28 mouse cellular contexts compared by ENCODE assay signal in genomic region chr10:39982604-39983003, GRCm38 (mm10). TPM values are rescaled to one million over a fixed set of nuclear protein-coding genes. Genes with fewer than 3 reads are reported as not detected.
DNase-seq lines count a peak whose midpoint lies in the region; ATAC-seq lines count a peak whose summit lies in the region.
"Had no signal": no experiment of that assay in that cellular context is flagged by ENCODE, and none has a peak within 500 bp of the region (broad histone marks: within the 10 kb centered on the region; RNA-seq: fewer than 3 reads in every experiment).

No protein-coding gene starts in this region.

- no peak overlapping the region for H3K9ac ChIP-seq in kidney, embryonic 15.5 days
- H3K9ac ChIP-seq: embryonic facial prominence, embryonic 15.5 days; forebrain, embryonic 15.5 days; hindbrain, embryonic 14.5 days; liver, embryonic 12.5 days; midbrain, embryonic 12.5 days; stomach, embryonic 15.5 days had no signal

- H3K4me3 ChIP-seq in kidney, embryonic 15.5 days (replicated peaks), result no peak overlapping the region
- H3K4me3 ChIP-seq: embryonic facial prominence, embryonic 15.5 days; forebrain, embryonic 15.5 days; liver, embryonic 12.5 days; midbrain, embryonic 12.5 days; stomach, embryonic 15.5 days had no signal

- no peak overlapping the region for H3K4me2 ChIP-seq in kidney, embryonic 15.5 days
- H3K4me2 ChIP-seq: embryonic facial prominence, embryonic 15.5 days; forebrain, embryonic 15.5 days; hindbrain, embryonic 14.5 days; liver, embryonic 12.5 days; midbrain, embryonic 12.5 days; stomach, embryonic 15.5 days had no signal

- DNase-seq in kidney, adult 11 months, result peak; percentile 96
- peak; percentile 75 to 94 for DNase-seq in kidney, postnatal 36 days
- no peak for DNase-seq in retina, embryonic 14.5 days (ENCODE audit: low spot score)
- no peak for DNase-seq in left cerebral cortex, adult 18-20 months (ENCODE audit: low spot score in 2 of 2)
- DNase-seq in ovary, adult 18-20 months (ENCODE audit: low spot score), result no peak
- DNase-seq: adrenal gland, postnatal 25 days; cerebellum, adult 8-10 months; gastrocnemius, postnatal 10 days; heart, adult 18-20 months; lung, postnatal 10 days; right cerebral cortex, adult 18-20 months; right cerebral cortex, postnatal 4 days; thymus, postnatal 4 days had no signal

- WGBS in kidney, embryonic 15.5 days, result 36% methylated on average over 5 of the region's 5 CpGs

- peak overlapping the region; percentile 67 for H3K27ac ChIP-seq in kidney, embryonic 15.5 days
- H3K27ac ChIP-seq: embryonic facial prominence, embryonic 15.5 days; forebrain, embryonic 15.5 days; hindbrain, embryonic 14.5 days; liver, embryonic 12.5 days; midbrain, embryonic 12.5 days; stomach, embryonic 15.5 days had no signal

- H3K27me3 ChIP-seq in kidney, embryonic 15.5 days, result no peaks in the 10 kb centered on the region
- H3K27me3 ChIP-seq: embryonic facial prominence, embryonic 15.5 days; forebrain, embryonic 15.5 days; midbrain, embryonic 12.5 days; stomach, embryonic 15.5 days had no signal

- H3K4me1 ChIP-seq in kidney, embryonic 15.5 days, result 0 out of 2 replicates have a peak, but pooled peaks cover 8% of the 10 kb centered on the region
- H3K4me1 ChIP-seq: embryonic facial prominence, embryonic 15.5 days; forebrain, embryonic 15.5 days; liver, embryonic 12.5 days; midbrain, embryonic 12.5 days; stomach, embryonic 15.5 days had no signal

- peak; percentile 63 for ATAC-seq in common myeloid progenitor, adult 5-6 weeks (replicated peaks; ENCODE audit: low read depth, poor library complexity, severe bottlenecking)
- peak; percentile 90 for ATAC-seq in kidney, embryonic 15.5 days (replicated peaks; ENCODE audit: low FRiP score)
- ATAC-seq: forebrain, embryonic 15.5 days; inflammation-experienced regulatory T-cells, adult 6 months; liver, embryonic 12.5 days had no signal

- H3K9me3 ChIP-seq in kidney, embryonic 15.5 days (replicated peaks), result peaks cover 9% of the 10 kb centered on the region; the same call in 1 of the 2 replicates
- H3K9me3 ChIP-seq: stomach, embryonic 15.5 days had no signal

- H3K36me3 ChIP-seq in kidney, embryonic 15.5 days, result no peaks in the 10 kb centered on the region
- H3K36me3 ChIP-seq: embryonic facial prominence, embryonic 15.5 days; forebrain, embryonic 15.5 days; liver, embryonic 12.5 days; midbrain, embryonic 12.5 days; stomach, embryonic 15.5 days had no signal

RNA-seq across cellular contexts. Expression of gene Mfsd4b5, which starts 3.8 kb away (rescaled TPM):
- 0.59 TPM in 1 of 2 replicates, not detected in the other for total RNA-seq in common myeloid progenitor, adult 5-6 weeks (2017)
- 3.3 and 4.1 TPM in 2 replicates for polyA plus RNA-seq in kidney, embryonic 15.5 days (2015; fragmentation: Nextera tagmentation; extraction: Ambion mirVana)
- under 1 TPM in 1 of 2 experiments, not detected in 1; 0.49 TPM for total RNA-seq in left cerebral cortex, adult 18-20 months (2021)
- polyA plus RNA-seq: forebrain, embryonic 15.5 days; heart, embryonic 14.5 days had no signal

RNA-seq across cellular contexts. Expression of gene Mfsd4b3, which starts 22.7 kb away (rescaled TPM):
- not detected in 2 replicates for total RNA-seq in common myeloid progenitor, adult 5-6 weeks (2017)
- 1.5 and 1.9 TPM in 2 replicates for polyA plus RNA-seq in kidney, embryonic 15.5 days (2015; fragmentation: Nextera tagmentation; extraction: Ambion mirVana)
- not detected for total RNA-seq in left cerebral cortex, adult 18-20 months (2021)
- polyA plus RNA-seq: inflammation-experienced regulatory T-cells, adult 6 months; neural tube, embryonic 11.5 days had no signal

RNA-seq across cellular contexts. Expression of gene Mfsd4b1, which starts 42.5 kb away (rescaled TPM):
- not detected in 2 replicates for total RNA-seq in common myeloid progenitor, adult 5-6 weeks (2017)
- 5.1 and 5.8 TPM in 2 replicates for polyA plus RNA-seq in kidney, embryonic 15.5 days (2015; fragmentation: Nextera tagmentation; extraction: Ambion mirVana)
- under 1 TPM; 0.33 to 0.59 TPM for total RNA-seq in left cerebral cortex, adult 18-20 months (2021)
- total RNA-seq: megakaryocyte, adult 5-6 weeks had no signal
- polyA plus RNA-seq: inflammation-experienced regulatory T-cells, adult 6 months; midbrain, embryonic 12.5 days; neural tube, embryonic 11.5 days had no signal

RNA-seq across cellular contexts. Expression of gene Mfsd4b2, which starts 55.9 kb away (rescaled TPM):
- total RNA-seq in common myeloid progenitor, adult 5-6 weeks (2017), result not detected in 2 replicates
- not detected in 2 replicates for polyA plus RNA-seq in kidney, embryonic 15.5 days (2015; fragmentation: Nextera tagmentation; extraction: Ambion mirVana)
- total RNA-seq in left cerebral cortex, adult 18-20 months (2021), result under 1 TPM; 0.16 to 0.42 TPM
- total RNA-seq: heart, postnatal 25 days; megakaryocyte, adult 5-6 weeks had no signal
- polyA plus RNA-seq: brain, embryonic 14.5 days; embryonic facial prominence, embryonic 15.5 days; forebrain, embryonic 15.5 days; heart, embryonic 14.5 days; hindbrain, embryonic 14.5 days; inflammation-experienced regulatory T-cells, adult 6 months; limb, embryonic 11.5 days; liver, embryonic 12.5 days; midbrain, embryonic 12.5 days; neural tube, embryonic 11.5 days had no signal

Comparison
In these comparisons a context has a peak if more than half of its experiments do, and no peak if none do; other contexts are left out.
1. DNase-seq: peak in kidney, adult 11 months (single experiment) and kidney, postnatal 36 days (2 of 2); none in retina, embryonic 14.5 days (single experiment), left cerebral cortex, adult 18-20 months (0 of 2) and ovary, adult 18-20 months (single experiment).